Mouse (Mus musculus) CD4-positive, CD25-positive, alpha-beta regulatory T cell, adult 4 months (primary cell): Measurements from ENCODE around the gene Cd55b. TPM values are rescaled to one million over a fixed set of nuclear protein-coding genes. Genes with fewer than 3 reads are reported as not detected.
"Not testable (repeated sequence)": the region's sequence is repeated elsewhere in the genome, so short reads cannot be mapped to it uniquely, and the experiment has no call there.

Experiments
- ATAC-seq: one replicate; pipeline ENCODE4 v1.8.0; 2017
- polyA plus RNA-seq, 2 experiments: library from polyadenylated mRNA; unstranded; fragments of 100-300 nt; shearing (Covaris generic); gene quantifications; one replicate each; pipeline ENCODE4 v1.2.1; 2017

Cd55b gene
- not detected for polyA plus RNA-seq

DNA sequence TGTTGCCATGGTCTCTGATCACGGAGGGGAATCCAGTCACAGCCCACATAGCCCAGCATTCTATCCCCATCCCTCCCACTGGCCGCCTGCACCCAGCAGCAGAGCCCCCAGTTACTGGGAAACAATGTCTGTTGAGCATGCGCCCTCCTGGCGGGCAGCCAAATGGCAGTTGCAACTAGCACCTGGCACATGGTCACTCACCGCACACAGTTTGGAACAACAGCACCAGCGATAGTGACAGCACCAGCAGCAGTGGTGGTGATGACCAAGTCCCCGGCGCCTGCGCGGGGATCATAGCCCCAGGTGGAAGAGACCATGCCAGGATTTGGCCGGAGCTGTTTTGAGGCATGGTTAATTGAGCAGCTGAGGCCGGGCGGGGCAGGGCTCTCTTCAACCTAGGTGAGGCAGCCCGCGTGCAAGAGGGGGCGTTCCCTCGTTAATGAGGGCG is at the start of gene Cd55b:
TSS of gene Cd55b (minus strand) at position 346 of the 448 bp plus-strand sequence.
- no peak for ATAC-seq

DNA sequence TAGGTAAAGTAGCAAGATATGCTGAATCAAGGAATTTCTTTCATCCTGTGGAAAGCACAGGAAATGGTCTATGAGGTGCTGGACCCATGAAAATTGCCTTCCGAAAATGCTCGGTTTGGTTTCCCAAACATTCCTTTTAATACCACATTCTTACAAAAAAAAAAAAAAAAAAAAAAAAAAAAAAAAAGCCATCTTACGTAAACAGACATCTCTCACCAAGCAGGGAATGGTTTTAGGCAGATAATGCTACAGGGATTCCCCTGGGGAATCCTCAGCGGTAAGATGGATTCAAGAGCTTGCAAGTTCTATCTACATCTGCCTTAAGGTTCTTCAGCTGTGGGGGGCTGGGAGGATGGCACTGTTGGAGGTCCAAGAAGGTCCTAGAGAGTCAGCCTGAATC is 47.3 kb upstream of the Cd55b start:
- ATAC-seq: no peak

DNA sequence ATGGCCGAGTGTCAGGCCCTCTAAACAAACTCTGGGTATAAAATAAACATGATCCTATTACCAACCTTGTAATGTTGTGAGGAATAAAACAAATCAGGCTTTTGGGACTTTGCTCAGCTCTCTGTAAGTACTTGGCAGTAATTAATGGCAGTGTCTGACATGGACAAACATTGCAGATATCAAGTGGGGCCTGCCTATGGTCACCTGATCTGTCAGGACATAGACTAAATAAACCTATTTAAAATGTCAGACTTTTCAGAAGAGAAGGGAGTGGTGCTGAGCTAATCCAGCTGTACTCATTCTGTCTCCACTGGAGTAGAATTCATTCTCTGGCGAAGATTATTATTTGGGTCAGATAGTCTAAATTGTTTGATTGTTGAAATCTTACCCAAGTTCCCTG is 44.6 kb upstream of the Cd55b start:
- no peak for ATAC-seq

GRCm38 (mm10) chr1:130464173-130464572 is 41.4 kb upstream of the Cd55b start:
- ATAC-seq: no peak

DNA sequence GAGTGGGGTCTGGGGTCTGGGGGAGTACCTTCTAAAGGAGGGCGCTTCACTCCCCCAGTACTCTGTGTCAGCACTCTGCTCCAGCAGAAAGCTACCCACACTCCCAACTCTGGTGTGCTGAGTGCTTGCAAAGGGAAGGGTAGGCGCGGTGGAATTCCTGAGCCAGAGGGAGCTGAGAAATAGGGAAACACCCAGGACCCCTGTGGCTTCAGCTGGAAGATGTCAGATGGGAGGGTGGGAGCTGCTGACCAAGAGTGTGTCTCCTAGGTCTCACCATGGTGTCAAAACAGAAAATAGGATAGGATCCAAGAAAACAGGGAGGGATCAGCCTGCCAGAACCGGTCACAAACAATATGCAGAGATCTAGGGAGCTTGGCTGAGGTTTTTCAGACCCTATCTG is 40.1 kb upstream of the Cd55b start:
- ATAC-seq: no peak

DNA sequence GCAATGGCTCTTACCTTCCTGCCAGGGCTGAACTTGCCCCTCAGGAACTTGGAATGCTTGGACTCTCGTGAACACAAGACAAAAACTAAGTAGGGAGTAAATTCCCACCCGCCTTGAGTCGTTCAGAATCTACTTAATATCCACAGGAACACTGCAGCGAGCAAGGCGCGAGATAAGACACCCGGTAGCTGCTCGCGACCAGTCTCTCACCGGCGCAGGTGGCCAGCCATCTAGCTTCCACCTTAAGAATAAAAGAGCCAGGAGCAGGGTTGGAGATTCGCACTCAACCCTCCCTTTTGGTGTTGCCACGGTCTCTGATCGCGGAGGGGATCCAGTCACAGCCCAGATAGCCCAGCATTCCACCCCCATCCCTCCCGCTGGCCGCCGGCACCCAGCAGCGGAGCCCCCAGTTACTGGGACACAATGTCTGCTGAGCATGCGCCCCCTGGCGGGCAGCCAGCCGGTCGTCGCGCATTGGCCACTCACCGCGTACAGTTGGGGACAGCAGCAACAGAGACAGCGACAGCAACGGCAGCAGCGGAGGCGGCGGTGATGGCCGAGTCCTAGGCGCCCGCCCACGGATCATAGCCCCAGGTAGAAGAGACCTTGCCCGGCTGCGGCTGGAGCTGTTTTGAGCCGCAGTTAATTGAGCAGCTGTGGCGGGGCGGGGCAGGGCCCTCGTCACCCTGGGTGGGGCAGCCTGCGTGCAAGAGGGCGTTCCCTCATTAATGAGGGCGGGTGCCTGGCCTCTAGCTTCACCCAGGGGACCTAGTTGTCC is 39.5 kb upstream of the Cd55b start, which contains the start of gene Cd55:
TSS of gene Cd55 (minus strand) at position 661 of the 778 bp plus-strand sequence.
- ATAC-seq: peak; percentile 90

- ATAC-seq: no peak
Observed at GRCm38 (mm10) chr1:130455111-130455510, 32.3 kb upstream of the Cd55b start.

DNA sequence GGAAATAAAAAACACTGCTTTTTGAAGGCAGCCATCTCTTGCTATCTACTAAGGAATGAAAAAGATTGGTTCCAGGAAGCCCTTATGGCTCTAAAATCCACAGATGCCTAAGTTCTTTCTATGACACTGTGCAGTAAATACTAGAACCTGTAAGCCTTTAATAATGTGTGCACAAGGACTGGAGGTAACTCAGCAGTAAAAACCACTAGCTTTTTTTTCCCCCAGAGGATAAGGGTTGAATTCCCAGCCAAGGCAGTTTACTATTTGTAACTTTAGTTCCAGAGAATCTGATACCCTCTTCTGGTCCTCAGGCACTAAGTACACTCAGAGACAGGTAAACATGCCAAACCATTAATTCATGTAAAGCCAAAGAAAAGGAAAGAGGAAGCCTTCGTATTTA is 20.1 kb upstream of the Cd55b start:
- not testable (repeated sequence) for ATAC-seq

DNA sequence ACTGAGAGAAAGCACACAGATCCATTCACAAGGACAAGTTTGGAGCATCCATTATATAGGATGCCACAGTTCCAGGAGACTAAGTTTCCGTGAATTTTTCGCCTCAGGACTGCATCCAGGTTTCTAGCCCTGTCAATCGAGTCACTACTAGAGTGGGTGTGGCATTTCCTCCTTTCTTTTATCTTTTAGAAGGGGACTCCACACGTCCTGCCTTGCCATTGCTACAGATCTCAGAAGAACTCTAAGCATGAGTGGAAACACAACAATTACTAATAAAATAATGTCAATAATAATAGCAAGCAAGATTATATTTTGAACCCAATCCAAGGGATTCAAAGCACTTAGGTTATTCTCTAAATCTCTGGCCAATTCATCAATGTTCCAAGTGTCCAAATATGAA is 8.1 kb upstream of the Cd55b start:
- ATAC-seq: no peak

- ATAC-seq: not testable (repeated sequence)
Observed at GRCm38 (mm10) chr1:130428667-130429066, 5.9 kb upstream of the Cd55b start.

- ATAC-seq: not testable (repeated sequence)
Observed at GRCm38 (mm10) chr1:130427175-130427853, 4.5 kb upstream of the Cd55b start.

GRCm38 (mm10) chr1:130422033-130422432 is 776 bp downstream of the Cd55b start:
- not testable (repeated sequence) for ATAC-seq

GRCm38 (mm10) chr1:130397109-130397508 is 25.7 kb downstream of the Cd55b start:
- ATAC-seq: not testable (repeated sequence)

DNA sequence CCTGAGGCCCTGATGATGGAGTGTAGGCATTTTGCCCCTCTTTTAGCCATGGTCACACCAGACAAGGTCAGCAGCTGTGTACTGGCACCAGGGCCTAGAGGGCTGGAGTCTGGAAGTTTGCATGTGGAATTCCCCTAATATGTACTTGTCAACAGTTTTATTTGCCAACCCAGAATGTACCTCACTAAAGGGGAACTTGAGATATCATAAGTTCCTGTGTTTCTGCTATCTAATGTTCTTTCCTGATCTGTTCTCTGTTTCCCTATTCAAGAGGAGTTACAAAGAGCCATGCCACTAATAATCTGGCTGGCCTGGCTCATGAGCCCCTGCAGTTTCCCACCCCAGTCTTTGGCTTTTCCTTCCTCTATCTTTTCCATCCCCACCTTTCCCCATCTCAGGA is 35.5 kb downstream of the Cd55b start:
- not testable (repeated sequence) for ATAC-seq

DNA sequence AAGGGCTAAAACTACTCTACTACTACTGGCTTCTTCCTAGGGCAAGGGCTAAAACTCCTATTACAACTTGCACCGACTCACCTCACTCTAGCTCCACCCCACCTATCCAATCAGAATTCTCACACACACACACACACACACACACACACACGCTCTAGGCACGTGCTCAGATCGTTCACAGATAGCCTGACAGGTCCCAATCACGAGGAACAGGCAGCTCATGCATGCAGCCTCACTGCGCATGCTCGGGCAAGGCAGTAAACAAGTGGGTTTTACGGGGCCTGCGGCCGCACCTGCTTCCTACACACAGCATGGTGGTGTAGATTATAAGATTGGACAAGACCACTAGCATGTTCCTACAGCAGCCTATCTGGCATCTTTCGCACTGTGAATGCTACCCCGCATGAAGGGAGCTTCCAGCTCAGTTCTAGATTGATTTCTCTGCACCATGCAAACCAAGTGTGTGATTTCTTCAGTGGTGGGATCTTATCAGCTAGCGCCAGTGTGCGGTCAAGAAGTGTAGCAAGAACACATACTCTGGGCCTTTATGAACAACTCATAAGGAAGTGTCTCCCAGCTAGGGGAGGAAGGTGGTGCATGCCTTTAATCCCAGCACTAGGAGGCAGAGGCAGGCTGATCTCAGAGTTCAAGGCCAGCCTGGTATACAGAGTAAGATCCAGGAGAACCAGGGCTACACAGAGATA is 44.9 kb downstream of the Cd55b start:
- ATAC-seq: no peak

- ATAC-seq: no peak
Observed at GRCm38 (mm10) chr1:130374173-130374785, 48.5 kb downstream of the Cd55b start.

GRCm38 (mm10) chr1:130373398-130374083 is 49.3 kb downstream of the Cd55b start:
- no peak for ATAC-seq

GRCm38 (mm10) chr1:130371895-130372528 is 50.8 kb downstream of the Cd55b start:
- ATAC-seq: no peak

DNA sequence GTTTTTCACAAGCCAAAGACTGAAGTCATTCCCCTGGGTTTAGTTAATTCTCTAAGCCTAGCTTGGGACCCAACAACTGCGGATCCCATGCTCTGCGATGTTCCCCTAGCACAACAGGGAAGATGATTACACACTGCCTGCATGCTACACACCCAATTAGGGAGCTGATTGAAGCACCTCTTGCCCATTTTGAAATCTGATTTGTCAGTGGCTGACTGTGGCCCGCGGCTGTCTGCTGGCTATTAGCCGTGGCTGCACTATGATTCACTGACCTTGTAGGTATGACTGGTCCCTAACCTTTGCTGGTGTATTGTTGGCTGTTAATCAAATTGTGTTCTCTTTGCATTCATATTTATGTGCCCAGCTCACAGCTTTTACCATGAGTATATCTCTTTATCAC is 51.5 kb downstream of the Cd55b start:
- ATAC-seq: no peak

DNA sequence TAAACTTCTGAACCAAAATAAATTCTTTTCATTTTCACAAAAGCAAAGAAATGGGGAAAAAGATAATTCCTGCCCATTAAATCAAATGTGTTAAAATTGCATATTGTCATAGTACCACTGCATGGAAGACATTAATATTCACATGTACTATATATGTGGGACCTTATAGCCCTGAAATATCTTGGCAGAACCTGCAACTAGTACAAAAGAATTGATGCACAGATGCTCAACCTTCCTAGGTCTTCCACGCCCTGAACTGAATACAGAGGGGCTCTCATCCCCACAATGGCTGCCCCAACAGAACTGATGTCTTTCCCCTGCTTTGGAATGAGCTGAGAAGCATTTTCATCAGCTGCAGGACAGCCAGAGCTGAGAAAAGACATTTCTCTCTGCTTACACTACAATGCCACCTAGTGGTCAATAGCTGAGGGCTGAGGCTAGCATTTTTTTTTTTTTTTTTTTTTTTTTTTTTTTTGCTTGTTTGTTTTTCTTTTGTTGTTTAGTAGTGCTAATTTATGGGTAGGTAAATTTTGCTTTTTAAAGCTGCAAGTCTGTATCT is 72.7 kb downstream of the Cd55b start:
- no peak for ATAC-seq

- ATAC-seq: no peak
Observed at GRCm38 (mm10) chr1:130342429-130342828, 80.4 kb downstream of the Cd55b start.
